Mouse (Mus musculus): ENCODE measurements around the gene Il1f9. TPM values are rescaled to one million over a fixed set of nuclear protein-coding genes. Genes with fewer than 3 reads are reported as not detected.
"Not testable (repeated sequence)": the region's sequence is repeated elsewhere in the genome, so short reads cannot be mapped to it uniquely, and the experiment has no call there.

The Il1f9 gene
- total and polyA plus RNA-seq, 3 experiments = not detected

GRCm38 (mm10) chr2:24181683-24182331, 4.5 kb upstream of the Il1f9 start:
- H3K27me3 ChIP-seq (replicated peaks); H3K9ac ChIP-seq (ENCODE audit: insufficient read depth, low read depth); H3K27ac ChIP-seq (ENCODE audit: insufficient read depth, low read depth); H3K9me3 ChIP-seq (replicated peaks; ENCODE audit: low read length); H3K4me3 ChIP-seq (replicated peaks in 1 of 3; ENCODE audit: low read depth in 2 of 3, low read length in 2 of 3, poor library complexity in 1 of 3); dilution Hi-C loops (cut with MboI; ENCODE audit: extremely low pct_ligation_motif_present, extremely low pct_unique_long_range_greater_than_20kb, low sequenced_read_pairs); H3K36me3 ChIP-seq (replicated peaks in 1 of 2; ENCODE audit: control insufficient read depth in 1 of 2, insufficient read depth in 1 of 2, low read length in 1 of 2); H3K79me2 ChIP-seq (replicated peaks; ENCODE audit: control insufficient read depth, extremely low read depth, insufficient read depth, poor library complexity, severe bottlenecking): not testable (repeated sequence)
- Histone ChIP-seq H3K4me1 (ENCODE audit: control insufficient read depth in 1 of 2, insufficient read depth in 2 of 2) (peaks cover 0 to 14% of the 10 kb centered on the region in 2 experiments; a peak in 2 of 4 replicates), H3K4me2 (ENCODE audit: insufficient read depth, low read depth, poor library complexity, severe bottlenecking) (peak overlapping the region; percentile 52; the same call in 1 of the 2 replicates)
- in situ Hi-C loops (cut with MboI; ENCODE audit: low pct_ligation_motif_present, low pct_unique_long_range_greater_than_20kb, low sequenced_read_pairs) = loop anchor here (25.0 kb wide), 2 partner anchors 595 to 870 kb away; partner anchors contain the start of gene Nxph2
- peak; percentile 72 for DNase-seq (ENCODE audit: extremely low read depth)
- TF ChIP-seq RAD21 (IDR thresholded peaks at IDR 0.05; ENCODE audit: low read depth, low read length) = peak; percentile 70
- peak; percentile 47 for TF ChIP-seq ZC3H11A (IDR thresholded peaks at IDR 0.05; ENCODE audit: low read depth, low read length)
- peak; percentile 77 for TF ChIP-seq SMC3 (IDR thresholded peaks at IDR 0.05; ENCODE audit: low read depth, low read length)
- peak in 1 of 2 experiments; percentile 74; a peak in 2 of 4 replicates for TF ChIP-seq CTCF (conservative IDR thresholded peaks at IDR 0.05 in 1 of 2, IDR thresholded peaks at IDR 0.05 in 1 of 2; ENCODE audit: low read depth in 2 of 2, low read length in 2 of 2)
- TF ChIP-seq ZNF384 (IDR thresholded peaks at IDR 0.05; ENCODE audit: low read depth, low read length) = 0 out of 2 replicates have a peak, but pooled peaks have one; percentile 13

- in situ Hi-C loops (cut with MboI; ENCODE audit: low pct_ligation_motif_present, low pct_unique_long_range_greater_than_20kb, low sequenced_read_pairs) = loop anchor here (25.0 kb wide), 2 partner anchors 595 to 870 kb away; partner anchors contain the start of gene Nxph2
- H3K9me3 ChIP-seq (replicated peaks; ENCODE audit: low read length); dilution Hi-C loops (cut with MboI; ENCODE audit: extremely low pct_ligation_motif_present, extremely low pct_unique_long_range_greater_than_20kb, low sequenced_read_pairs); H3K4me3 ChIP-seq (replicated peaks in 1 of 3; ENCODE audit: low read depth in 2 of 3, low read length in 2 of 3, poor library complexity in 1 of 3); H3K27me3 ChIP-seq (replicated peaks); H3K27ac ChIP-seq (ENCODE audit: insufficient read depth, low read depth); H3K79me2 ChIP-seq (replicated peaks; ENCODE audit: control insufficient read depth, extremely low read depth, insufficient read depth, poor library complexity, severe bottlenecking); H3K36me3 ChIP-seq (replicated peaks in 1 of 2; ENCODE audit: control insufficient read depth in 1 of 2, insufficient read depth in 1 of 2, low read length in 1 of 2); DNase-seq (ENCODE audit: extremely low read depth); H3K9ac ChIP-seq (ENCODE audit: insufficient read depth, low read depth): not testable (repeated sequence)
- peak overlapping the region; percentile 52; the same call in 1 of the 2 replicates for H3K4me2 ChIP-seq (ENCODE audit: insufficient read depth, low read depth, poor library complexity, severe bottlenecking)
- peaks cover 0 to 17% of the 10 kb centered on the region in 2 experiments; a peak in 2 of 4 replicates for H3K4me1 ChIP-seq (ENCODE audit: control insufficient read depth in 1 of 2, insufficient read depth in 2 of 2)
These were observed 3.7 kb upstream of the Il1f9 start for GRCm38 (mm10) chr2:24182423-24183147.

GRCm38 (mm10) chr2:24184092-24184491, 2.2 kb upstream of the Il1f9 start:
- H3K27ac ChIP-seq (ENCODE audit: insufficient read depth, low read depth); H3K4me2 ChIP-seq (ENCODE audit: insufficient read depth, low read depth, poor library complexity, severe bottlenecking); dilution Hi-C loops (cut with MboI; ENCODE audit: extremely low pct_ligation_motif_present, extremely low pct_unique_long_range_greater_than_20kb, low sequenced_read_pairs); H3K36me3 ChIP-seq (replicated peaks in 1 of 2; ENCODE audit: control insufficient read depth in 1 of 2, insufficient read depth in 1 of 2, low read length in 1 of 2); H3K4me3 ChIP-seq (replicated peaks in 1 of 3; ENCODE audit: low read depth in 2 of 3, low read length in 2 of 3, poor library complexity in 1 of 3); H3K27me3 ChIP-seq (replicated peaks); DNase-seq (ENCODE audit: extremely low read depth); H3K9ac ChIP-seq (ENCODE audit: insufficient read depth, low read depth); H3K79me2 ChIP-seq (replicated peaks; ENCODE audit: control insufficient read depth, extremely low read depth, insufficient read depth, poor library complexity, severe bottlenecking); H3K9me3 ChIP-seq (replicated peaks; ENCODE audit: low read length): not testable (repeated sequence)
- in situ Hi-C loops (cut with MboI; ENCODE audit: low pct_ligation_motif_present, low pct_unique_long_range_greater_than_20kb, low sequenced_read_pairs) = loop anchor here (25.0 kb wide), 2 partner anchors 597 to 872 kb away; partner anchors contain the start of gene Nxph2
- peaks cover 0 to 22% of the 10 kb centered on the region in 2 experiments; a peak in 2 of 4 replicates for H3K4me1 ChIP-seq (ENCODE audit: control insufficient read depth in 1 of 2, insufficient read depth in 2 of 2)

Data from CH12.LX (cell line).